Mouse (Mus musculus) hindbrain, embryonic 16.5 days (tissue): Measurements from ENCODE around the gene Sort1. TPM values are rescaled to one million over a fixed set of nuclear protein-coding genes. Genes with fewer than 3 reads are reported as not detected.

ENCODE experiments used
- ATAC-seq: fragments of 200-750 bp; cut with Nextera tagmentation; 2 replicates; pipeline ENCODE4 v1.8.0; 2017; ENCODE audit warnings: moderate TSS enrichment, moderate library complexity
- H3K27ac ChIP-seq: fragments of 300-500 bp; sonication (generic); 2 replicates; pipeline ENCODE4 v1.5.1; 2014; ENCODE audit warnings: low read depth, mild to moderate bottlenecking, control low read depth, low read length, moderate library complexity
- H3K27me3 ChIP-seq: fragments of 300-500 bp; sonication (generic); replicated peaks from 2 replicates; pipeline ENCODE4 v1.6.1; 2014; ENCODE audit warnings: low read length; ENCODE audit not compliant: control insufficient read depth, insufficient read depth
- H3K36me3 ChIP-seq: fragments of 300-500 bp; sonication (generic); 2 replicates; pipeline ENCODE4 v1.6.1; 2014; ENCODE audit warnings: mild to moderate bottlenecking, low read length, moderate library complexity, mixed read lengths; ENCODE audit not compliant: control insufficient read depth, insufficient read depth
- H3K4me1 ChIP-seq: fragments of 300-500 bp; sonication (generic); 2 replicates; pipeline ENCODE4 v1.6.1; 2014; ENCODE audit warnings: low read depth, low read length; ENCODE audit not compliant: control insufficient read depth, insufficient read depth
- H3K4me2 ChIP-seq: fragments of 300-500 bp; sonication (generic); 2 replicates; pipeline ENCODE4 v1.6.1; 2014; ENCODE audit warnings: mild to moderate bottlenecking, low read length, control low read depth, moderate library complexity
- H3K4me3 ChIP-seq: fragments of 300-500 bp; sonication (generic); 2 replicates; pipeline ENCODE4 v1.5.1; 2014; ENCODE audit warnings: mild to moderate bottlenecking, low read length, control low read depth, moderate library complexity
- H3K9ac ChIP-seq: fragments of 300-500 bp; sonication (generic); 2 replicates; pipeline ENCODE4 v1.6.1; 2014; ENCODE audit warnings: low read depth, mild to moderate bottlenecking, control low read depth, low read length, moderate library complexity
- H3K9me3 ChIP-seq: fragments of 300-500 bp; sonication (generic); 2 replicates; pipeline ENCODE4 v1.6.1; 2014; ENCODE audit warnings: mild to moderate bottlenecking, low read length, moderate library complexity; ENCODE audit not compliant: control insufficient read depth
- WGBS: fragments of 180-500 bp; shearing (Covaris S2); extraction: QIAGEN DNeasy Blood & Tissue Kit; methylation state at CpG from one replicate; pipeline ENCODE4 v1.1.7; 2014; 5-methylcytosine and 5-hydroxymethylcytosine counted together
- polyA plus RNA-seq: library from polyadenylated mRNA; unstranded; fragments of >200 nt; fragmentation: Nextera tagmentation; extraction: Ambion mirVana; gene quantifications from 2 replicates; pipeline ENCODE4 v1.2.1, GENCODE M21; 2015

The Sort1 gene
- polyA plus RNA-seq, 1 experiment from 2014 or later: 9.4 TPM

- no peak overlapping the region for H3K4me2 ChIP-seq
- H3K27me3 ChIP-seq: no peaks in the 10 kb centered on the region
- H3K27ac ChIP-seq: no peak overlapping the region
- H3K36me3 ChIP-seq: peaks cover 4% of the 10 kb centered on the region; the same call in 1 of the 2 replicates
- H3K9me3 ChIP-seq: no peaks in the 10 kb centered on the region
- ATAC-seq: no peak
- peaks cover 5% of the 10 kb centered on the region; the same call in 1 of the 2 replicates for H3K4me1 ChIP-seq
- no peak overlapping the region for H3K4me3 ChIP-seq
- no peak overlapping the region for H3K9ac ChIP-seq
- WGBS: 75% methylated on average over 3 of the region's 3 CpGs
Measured at GRCm38 (mm10) chr3:108306387-108306786, 22.5 kb downstream of the Sort1 start.

- H3K9me3 ChIP-seq: no peaks in the 10 kb centered on the region
- ATAC-seq: no peak
- H3K27me3 ChIP-seq: no peaks in the 10 kb centered on the region
- no peak overlapping the region for H3K4me3 ChIP-seq
- 0 out of 2 replicates have a peak overlapping the region, but pooled peaks have one; percentile 20 for H3K27ac ChIP-seq
- H3K36me3 ChIP-seq: peaks cover 4% of the 10 kb centered on the region; the same call in 1 of the 2 replicates
- H3K4me2 ChIP-seq: no peak overlapping the region
- peaks cover 5% of the 10 kb centered on the region; the same call in 1 of the 2 replicates for H3K4me1 ChIP-seq
- H3K9ac ChIP-seq: no peak overlapping the region
- WGBS: 48% methylated on average over 6 of the region's 6 CpGs
Measured at GRCm38 (mm10) chr3:108307485-108307884, 23.6 kb downstream of the Sort1 start.

GRCm38 (mm10) chr3:108310921-108311341 lies 27.0 kb downstream of the Sort1 start:
- Histone ChIP-seq H3K9me3 (no peaks in the 10 kb centered on the region), H3K36me3 (peaks cover 4% of the 10 kb centered on the region; the same call in 1 of the 2 replicates), H3K27me3 (no peaks in the 10 kb centered on the region), H3K4me2 (no peak overlapping the region), H3K27ac (no peak overlapping the region), H3K4me1 (peaks cover 5% of the 10 kb centered on the region; the same call in 1 of the 2 replicates), H3K4me3 (no peak overlapping the region), H3K9ac (no peak overlapping the region)
- ATAC-seq: no peak

GRCm38 (mm10) chr3:108311688-108312087 lies 27.8 kb downstream of the Sort1 start:
- 85% methylated on average over 4 of the region's 4 CpGs for WGBS
- H3K9me3 ChIP-seq: no peaks in the 10 kb centered on the region
- H3K4me1 ChIP-seq: no peaks in the 10 kb centered on the region; the same call in 1 of the 2 replicates
- no peak overlapping the region for H3K4me3 ChIP-seq
- no peak overlapping the region for H3K4me2 ChIP-seq
- H3K27ac ChIP-seq: no peak overlapping the region
- no peak for ATAC-seq
- H3K9ac ChIP-seq: no peak overlapping the region
- no peaks in the 10 kb centered on the region for H3K27me3 ChIP-seq
- H3K36me3 ChIP-seq: peaks cover 4% of the 10 kb centered on the region; the same call in 1 of the 2 replicates

- H3K27ac ChIP-seq: no peak overlapping the region
- no peaks in the 10 kb centered on the region; the same call in 1 of the 2 replicates for H3K4me1 ChIP-seq
- no peaks in the 10 kb centered on the region for H3K27me3 ChIP-seq
- peaks cover 4% of the 10 kb centered on the region; the same call in 1 of the 2 replicates for H3K36me3 ChIP-seq
- H3K9ac ChIP-seq: no peak overlapping the region
- no peak overlapping the region for H3K4me3 ChIP-seq
- no peak for ATAC-seq
- no peak overlapping the region for H3K4me2 ChIP-seq
- no peaks in the 10 kb centered on the region for H3K9me3 ChIP-seq
Measured at GRCm38 (mm10) chr3:108312414-108312813, 28.5 kb downstream of the Sort1 start.

- Histone ChIP-seq H3K36me3 (peaks cover 4% of the 10 kb centered on the region; the same call in 1 of the 2 replicates), H3K4me3 (no peak overlapping the region), H3K27me3 (no peaks in the 10 kb centered on the region), H3K9ac (no peak overlapping the region), H3K9me3 (no peaks in the 10 kb centered on the region), H3K4me2 (no peak overlapping the region), H3K4me1 (no peaks in the 10 kb centered on the region; the same call in 1 of the 2 replicates), H3K27ac (no peak overlapping the region)
- ATAC-seq: no peak
- 79% methylated on average over 4 of the region's 4 CpGs for WGBS
Measured at GRCm38 (mm10) chr3:108313138-108313537, 29.3 kb downstream of the Sort1 start.

- H3K9ac ChIP-seq: no peak overlapping the region
- 60% methylated on average over 8 of the region's 8 CpGs for WGBS
- no peak overlapping the region for H3K27ac ChIP-seq
- no peak for ATAC-seq
- no peaks in the 10 kb centered on the region; the same call in 1 of the 2 replicates for H3K4me1 ChIP-seq
- H3K36me3 ChIP-seq: peaks cover 4% of the 10 kb centered on the region; the same call in 1 of the 2 replicates
- H3K4me2 ChIP-seq: no peak overlapping the region
- no peaks in the 10 kb centered on the region for H3K27me3 ChIP-seq
- no peaks in the 10 kb centered on the region for H3K9me3 ChIP-seq
- H3K4me3 ChIP-seq: no peak overlapping the region
Measured at GRCm38 (mm10) chr3:108314038-108314675, 30.3 kb downstream of the Sort1 start.

GRCm38 (mm10) chr3:108318517-108318916 lies 34.6 kb downstream of the Sort1 start:
- WGBS: 65% methylated on average over 2 of the region's 2 CpGs
- Histone ChIP-seq H3K4me1 (no peaks in the 10 kb centered on the region; the same call in 1 of the 2 replicates), H3K36me3 (no peaks in the 10 kb centered on the region), H3K4me2 (no peak overlapping the region), H3K27me3 (no peaks in the 10 kb centered on the region), H3K9ac (no peak overlapping the region), H3K9me3 (no peaks in the 10 kb centered on the region), H3K4me3 (no peak overlapping the region), H3K27ac (no peak overlapping the region)
- no peak for ATAC-seq

GRCm38 (mm10) chr3:108321671-108322070 lies 37.8 kb downstream of the Sort1 start:
- no peak overlapping the region for H3K9ac ChIP-seq
- WGBS: 60% methylated on average over 4 of the region's 4 CpGs

More at GRCm38 (mm10) chr3:108321671-108322070, 37.8 kb downstream of the Sort1 start:
- H3K4me2 ChIP-seq: no peak overlapping the region
- H3K9me3 ChIP-seq: no peaks in the 10 kb centered on the region
- H3K4me3 ChIP-seq: no peak overlapping the region
- ATAC-seq: no peak
- H3K4me1 ChIP-seq: no peaks in the 10 kb centered on the region; the same call in 1 of the 2 replicates
- H3K27me3 ChIP-seq: no peaks in the 10 kb centered on the region
- H3K36me3 ChIP-seq: peaks cover 9% of the 10 kb centered on the region; the same call in 1 of the 2 replicates
- no peak overlapping the region for H3K27ac ChIP-seq
